Mouse (Mus musculus) left cerebral cortex, adult 2 months (tissue): ENCODE results near the gene Rab7. TPM values are rescaled to one million over a fixed set of nuclear protein-coding genes. Genes with fewer than 3 reads are reported as not detected.
A peak's percentile ranks its signal among the peaks of the same experiment; 100 is the strongest.

ENCODE experiments used
- DNase-seq, 2 experiments: peaks; one replicate each; pipeline ENCODE4 v3.0.0; 2021 to 2022; ENCODE audit warnings: low spot score in 2 of 2, mixed read lengths in 1 of 2; ENCODE audit errors: extremely low spot score in 1 of 2
- H3K27ac ChIP-seq: fragments of 200-600 bp; 2 replicates; pipeline ENCODE4 v1.8.1; 2022
- H3K4me3 ChIP-seq: fragments of 200-600 bp; 2 replicates; pipeline ENCODE4 v1.8.1; 2022
- CTCF ChIP-seq: fragments of 200-600 bp; IDR thresholded peaks from 2 replicates; pipeline ENCODE4 v1.8.1; 2022; ENCODE audit warnings: antibody characterized with exemption, mild to moderate bottlenecking, moderate library complexity
- intact Hi-C: fragments of 180-260 bp; cut with DNase I; formaldehyde crosslinking; loops from one replicate; pipeline ENCODE4 v1.15.1; 2025
- total RNA-seq, 2 experiments: library from RNA; stranded (reverse); gene quantifications; 2 replicates each; pipeline ENCODE4 v1.2.3; 2021

The Rab7 gene
- total RNA-seq, 2 experiments from 2014 or later, result 314 to 317 TPM

GRCm38 (mm10) chr6:88067722-88068121, 22.7 kb upstream of the Rab7 start:
- no peak for DNase-seq
- no peak for TF ChIP-seq CTCF
- intact Hi-C loops, result no loop called here

GRCm38 (mm10) chr6:88065968-88066367, 20.9 kb upstream of the Rab7 start:
- intact Hi-C loops, result no loop called here

More at GRCm38 (mm10) chr6:88067722-88068121, 22.7 kb upstream of the Rab7 start:
- H3K4me3 ChIP-seq, result no peak overlapping the region
- H3K27ac ChIP-seq, result no peak overlapping the region

GRCm38 (mm10) chr6:88065116-88065515, 20.0 kb upstream of the Rab7 start:
- TF ChIP-seq CTCF, result no peak
- DNase-seq, result peak in 1 of 2 experiments; percentile 13
- intact Hi-C loops, result no loop called here
- Histone ChIP-seq H3K27ac (no peak overlapping the region), H3K4me3 (no peak overlapping the region)

More at GRCm38 (mm10) chr6:88065968-88066367, 20.9 kb upstream of the Rab7 start:
- Histone ChIP-seq H3K4me3 (no peak overlapping the region), H3K27ac (no peak overlapping the region)
- TF ChIP-seq CTCF, result no peak
- DNase-seq, result no peak

GRCm38 (mm10) chr6:88064072-88064642, 19.1 kb upstream of the Rab7 start:
- DNase-seq, result no peak
- no peak overlapping the region for H3K27ac ChIP-seq
- intact Hi-C loops, result no loop called here
- TF ChIP-seq CTCF, result no peak
- no peak overlapping the region for H3K4me3 ChIP-seq

GRCm38 (mm10) chr6:88062398-88062797, 17.3 kb upstream of the Rab7 start:
- DNase-seq, result no peak
- intact Hi-C loops, result no loop called here
- Histone ChIP-seq H3K27ac (no peak overlapping the region), H3K4me3 (no peak overlapping the region)
- no peak for TF ChIP-seq CTCF

- DNase-seq, result no peak
- intact Hi-C loops, result no loop called here
- no peak for TF ChIP-seq CTCF
- Histone ChIP-seq H3K4me3 (no peak overlapping the region), H3K27ac (no peak overlapping the region)
Measured at GRCm38 (mm10) chr6:88061406-88061805, 16.3 kb upstream of the Rab7 start.

- no peak for TF ChIP-seq CTCF
- intact Hi-C loops, result no loop called here
- no peak for DNase-seq
- H3K4me3 ChIP-seq, result no peak overlapping the region
- no peak overlapping the region for H3K27ac ChIP-seq
Measured at GRCm38 (mm10) chr6:88060602-88061001, 15.5 kb upstream of the Rab7 start.

GRCm38 (mm10) chr6:88059903-88060302, 14.8 kb upstream of the Rab7 start:
- DNase-seq, result no peak
- intact Hi-C loops, result no loop called here
- no peak for TF ChIP-seq CTCF
- Histone ChIP-seq H3K4me3 (no peak overlapping the region), H3K27ac (no peak overlapping the region)

- Histone ChIP-seq H3K4me3 (no peak overlapping the region), H3K27ac (peak overlapping the region; percentile 21; the same call in 1 of the 2 replicates)
- peak; percentile 24 to 42 for DNase-seq
- no peak for TF ChIP-seq CTCF
- intact Hi-C loops, result no loop called here
Measured at GRCm38 (mm10) chr6:88056866-88057265, 11.8 kb upstream of the Rab7 start.

- intact Hi-C loops, result no loop called here
- TF ChIP-seq CTCF, result no peak
- H3K27ac ChIP-seq, result no peak overlapping the region
- no peak overlapping the region for H3K4me3 ChIP-seq
- DNase-seq, result no peak
Measured at GRCm38 (mm10) chr6:88055663-88056062, 10.6 kb upstream of the Rab7 start.

GRCm38 (mm10) chr6:88054081-88054835, 9.2 kb upstream of the Rab7 start:
- intact Hi-C loops, result no loop called here
- no peak overlapping the region for H3K27ac ChIP-seq
- no peak for DNase-seq
- no peak overlapping the region for H3K4me3 ChIP-seq
- TF ChIP-seq CTCF, result no peak

GRCm38 (mm10) chr6:88053228-88054080, 8.4 kb upstream of the Rab7 start:
- no peak for TF ChIP-seq CTCF
- H3K27ac ChIP-seq, result no peak overlapping the region
- intact Hi-C loops, result no loop called here
- H3K4me3 ChIP-seq, result no peak overlapping the region
- no peak for DNase-seq
